Mouse (Mus musculus): ENCODE measurements around the gene Prr7.

DNA sequence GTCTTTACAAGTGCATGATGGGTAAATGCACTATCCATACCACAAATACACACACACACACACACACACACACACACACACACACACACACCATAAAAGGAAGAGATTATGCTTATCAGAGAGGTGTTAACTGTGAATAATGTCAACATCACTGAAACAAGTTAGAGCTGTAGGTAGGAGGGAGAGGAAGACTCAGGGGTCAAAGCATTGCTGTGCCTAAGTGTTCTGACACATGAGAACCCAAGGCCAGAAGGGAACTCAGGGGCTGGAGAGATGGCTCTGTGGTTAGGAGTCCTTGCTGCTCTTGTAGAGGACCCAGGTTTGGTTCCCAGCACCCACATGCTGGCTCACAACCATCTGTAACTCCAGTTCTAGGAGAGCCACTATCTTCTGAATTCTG, 15.9 kb downstream of the Prr7 start:
- TF ChIP-seq CTCF (IDR thresholded peaks at IDR 0.05) (no peak), POLR2A (IDR thresholded peaks at IDR 0.05; ENCODE audit: insufficient read depth, low read depth, low read length) (no peak), EP300 (IDR thresholded peaks at IDR 0.05; ENCODE audit: insufficient read depth, low read depth, low read length) (no peak)
